Mouse (Mus musculus): ENCODE data around the gene Epo. TPM values are rescaled to one million over a fixed set of nuclear protein-coding genes. Genes with fewer than 3 reads are reported as not detected.

Epo gene
- polyA plus RNA-seq, 1 experiment from 2014 or later, result not detected

DNA sequence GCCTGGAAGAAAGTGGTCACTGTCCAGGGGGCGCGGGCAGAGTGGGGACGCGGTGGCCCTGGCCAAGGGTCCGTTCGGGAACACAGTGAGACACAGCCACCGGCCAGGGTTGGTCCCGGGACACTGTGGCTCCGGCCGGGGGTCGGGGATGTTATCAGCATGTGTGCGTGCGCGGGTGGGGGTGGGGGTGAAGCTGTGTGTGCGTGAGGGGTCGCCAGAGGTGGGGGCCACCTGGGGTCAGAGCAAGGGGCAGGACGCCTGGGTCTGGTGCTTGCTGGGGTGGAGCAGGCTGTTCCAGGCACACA lies 47.2 kb downstream of the Epo start:
- no peak for TF ChIP-seq CTCF (IDR thresholded peaks at IDR 0.05)
- in situ Hi-C loops (cut with MboI; ENCODE audit: low pct_unique_long_range_greater_than_20kb), result no loop called here
- peaks cover 4% of the 10 kb centered on the region for H3K27me3 ChIP-seq
- POLR2A ChIA-PET, result interaction anchor here (0.7 kb wide), 1 partner anchor 136 kb away, joined by 3 read pairs; no protein-coding TSS in a partner anchor
- DNase-seq (ENCODE audit: low read depth, low spot score) (no peak), ATAC-seq (no peak)
- CTCF ChIA-PET, result interaction anchor here (1.0 kb wide), 1 partner anchor 15 kb away, joined by 3 read pairs; no protein-coding TSS in a partner anchor

DNA sequence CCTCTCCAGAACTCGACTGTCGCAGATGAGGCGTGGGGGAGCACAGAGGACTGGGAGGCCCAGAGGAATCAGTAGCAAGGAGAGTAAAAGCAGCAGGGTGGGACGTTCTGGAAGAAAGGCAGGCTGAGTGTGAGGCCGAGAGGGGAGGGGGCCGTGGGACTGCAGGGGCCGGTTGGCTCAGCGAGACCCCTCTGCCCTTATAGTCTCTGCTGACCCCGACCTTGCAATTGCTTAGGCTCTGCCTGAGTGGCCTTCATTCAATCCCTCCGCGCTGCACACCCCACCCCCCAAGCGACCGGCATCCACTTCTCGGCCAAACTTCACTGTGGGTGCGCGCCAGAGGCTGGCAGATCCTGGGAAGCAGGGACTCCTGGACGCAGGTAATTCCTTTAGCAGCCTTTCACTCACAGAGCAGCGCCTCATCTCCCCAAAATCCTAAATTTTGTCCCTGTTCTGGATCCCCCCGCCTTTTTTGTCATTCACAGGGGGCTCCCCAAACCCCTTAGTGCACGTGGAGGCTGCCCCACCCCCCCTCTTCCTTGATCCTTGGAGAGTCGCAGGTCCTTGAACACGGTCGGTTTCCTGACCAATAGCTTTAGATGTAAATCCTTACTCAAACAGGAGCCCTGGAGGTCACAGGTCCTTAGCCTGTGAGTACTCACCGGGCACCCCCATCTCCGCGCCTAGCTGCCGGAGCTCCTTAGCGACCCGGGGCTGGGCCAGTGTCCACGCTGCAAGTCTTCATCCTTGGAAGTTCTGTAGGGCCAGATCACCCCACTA lies 47.8 kb downstream of the Epo start:
- POLR2A ChIA-PET, result interaction anchor here (0.7 to 1.1 kb wide), 2 partner anchors 16 to 137 kb away, joined by 3 read pairs; no protein-coding TSS in a partner anchor
- H3K27me3 ChIP-seq, result peaks cover 4% of the 10 kb centered on the region
- CTCF ChIA-PET, result interaction anchor here (0.9 to 1.0 kb wide), 2 partner anchors 14 to 151 kb away, joined by 3 read pairs; partner anchors contain the start of gene Slc12a9
- in situ Hi-C loops (cut with MboI; ENCODE audit: low pct_unique_long_range_greater_than_20kb), result no loop called here
- ATAC-seq (no peak), DNase-seq (ENCODE audit: low read depth, low spot score) (no peak)
- no peak for TF ChIP-seq CTCF (IDR thresholded peaks at IDR 0.05)

DNA sequence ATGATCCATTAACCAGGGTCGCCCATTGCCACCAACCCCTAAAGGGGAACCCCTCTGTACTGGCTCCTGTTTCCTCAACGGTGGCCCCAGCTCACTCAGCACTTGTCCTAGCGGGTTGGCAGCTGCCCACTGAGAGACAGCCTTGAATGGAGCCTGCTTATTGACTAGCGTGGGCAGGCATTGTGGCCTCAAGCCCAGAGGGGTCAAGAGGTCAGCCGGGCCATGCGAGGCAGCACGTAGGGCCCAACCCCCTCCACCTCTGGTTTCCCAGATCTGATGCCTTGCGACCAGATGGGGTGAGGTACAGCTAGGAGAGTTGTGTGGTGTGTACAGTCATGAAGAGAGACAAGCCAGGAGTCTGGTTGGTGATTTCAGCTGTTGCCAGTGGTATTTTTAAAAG lies 51.1 kb downstream of the Epo start:
- peaks cover 4% of the 10 kb centered on the region for H3K27me3 ChIP-seq
- no peak for TF ChIP-seq CTCF (IDR thresholded peaks at IDR 0.05)
- ChIA-PET POLR2A (no interaction called here), CTCF (interaction anchor here (0.7 to 2.9 kb wide), 3 partner anchors 10 to 1636 kb away, joined by 3 to 21 read pairs (median 3); partner anchors contain the start of gene Pop7)
- ATAC-seq, result no peak
- in situ Hi-C loops (cut with MboI; ENCODE audit: low pct_unique_long_range_greater_than_20kb), result no loop called here
- DNase-seq (ENCODE audit: low read depth, low spot score), result no peak

- no peak for ATAC-seq
- ChIA-PET POLR2A (interaction anchor here (0.8 kb wide), 1 partner anchor 188 kb away, joined by 7 read pairs; no protein-coding TSS in a partner anchor), CTCF (interaction anchor here (0.9 kb wide), 1 partner anchor 34 kb away, joined by 3 read pairs; no protein-coding TSS in a partner anchor)
- no peaks in the 10 kb centered on the region for H3K27me3 ChIP-seq
- in situ Hi-C loops (cut with MboI; ENCODE audit: low pct_unique_long_range_greater_than_20kb), result no loop called here
- DNase-seq (ENCODE audit: low read depth, low spot score), result peak; percentile 56
- no peak for TF ChIP-seq CTCF (IDR thresholded peaks at IDR 0.05)
Measured at GRCm38 (mm10) chr5:137481138-137481537, 51.9 kb downstream of the Epo start.

DNA sequence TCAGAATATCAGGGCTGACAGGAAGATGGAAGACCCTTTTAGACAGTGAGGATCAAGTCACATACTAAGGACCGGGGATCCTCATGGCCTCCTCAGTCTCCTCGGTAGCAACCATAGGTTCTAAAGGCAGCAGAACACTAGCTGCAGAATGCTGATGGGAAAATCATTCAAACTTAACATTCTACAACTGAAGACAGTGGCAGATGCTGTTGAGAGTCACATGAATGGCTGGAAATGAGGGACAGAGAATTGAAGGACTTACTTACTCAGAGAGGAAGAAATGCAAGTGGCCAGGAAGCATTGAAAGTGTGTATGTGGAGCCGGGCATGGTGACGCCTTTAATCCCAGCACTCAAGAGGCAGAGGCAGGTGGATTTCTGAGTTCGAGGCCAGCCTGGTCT lies 56.1 kb downstream of the Epo start, which contains the start of gene Zan:
Gene Zan (minus strand): TSS at position 101 of the 400 bp plus-strand sequence.
- peaks cover 4% of the 10 kb centered on the region for H3K27me3 ChIP-seq
- ChIA-PET CTCF (no interaction called here), POLR2A (no interaction called here)
- in situ Hi-C loops (cut with MboI; ENCODE audit: low pct_unique_long_range_greater_than_20kb), result no loop called here
- ATAC-seq (no peak), DNase-seq (ENCODE audit: low read depth, low spot score) (no peak)
- no peak for TF ChIP-seq CTCF (IDR thresholded peaks at IDR 0.05)

- ChIA-PET POLR2A (interaction anchor here (0.8 kb wide), 1 partner anchor 53 kb away, joined by 3 read pairs; no protein-coding TSS in a partner anchor), CTCF (interaction anchor here (1.2 kb wide), 1 partner anchor 28 kb away, joined by 4 read pairs; the partner anchor contains the start of gene Pop7)
- TF ChIP-seq CTCF (IDR thresholded peaks at IDR 0.05), result no peak
- H3K27me3 ChIP-seq, result peaks cover 4% of the 10 kb centered on the region
- no peak for ATAC-seq
- in situ Hi-C loops (cut with MboI; ENCODE audit: low pct_unique_long_range_greater_than_20kb), result no loop called here
- no peak for DNase-seq (ENCODE audit: low read depth, low spot score)
Measured at GRCm38 (mm10) chr5:137474351-137474750, 58.7 kb downstream of the Epo start.

DNA sequence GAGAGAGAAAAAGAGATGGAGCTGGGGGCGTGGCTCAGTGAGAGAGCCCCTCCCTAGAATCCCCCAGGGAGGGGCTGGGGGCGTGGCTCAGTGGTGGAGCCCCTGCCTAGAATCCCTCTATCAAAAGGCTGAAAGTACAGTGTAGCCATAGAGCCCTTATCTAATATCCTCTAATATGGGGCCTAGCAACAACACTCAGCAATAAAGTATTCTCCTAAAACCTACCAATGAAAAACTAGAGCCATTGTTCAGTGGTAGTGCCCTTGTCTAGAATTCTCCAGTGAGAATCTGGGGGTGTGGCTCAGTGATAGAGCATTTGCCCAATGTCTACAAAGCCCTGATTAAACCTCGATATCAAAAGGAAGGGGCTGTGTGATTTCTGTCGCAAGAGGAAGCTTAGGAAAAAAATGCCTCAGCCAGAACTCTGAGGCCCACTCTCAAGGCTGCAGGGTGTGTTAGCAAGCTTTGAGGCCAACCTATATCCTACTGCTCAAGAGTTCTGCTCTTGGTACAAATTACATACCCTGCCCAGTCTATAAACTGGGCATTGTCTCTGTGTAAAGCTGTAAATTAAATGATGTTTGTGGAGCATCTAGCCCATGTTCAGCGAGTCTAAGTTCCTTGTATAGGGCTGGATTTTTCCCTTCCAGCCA lies 60.7 kb downstream of the Epo start:
- peaks cover 4% of the 10 kb centered on the region for H3K27me3 ChIP-seq
- in situ Hi-C loops (cut with MboI; ENCODE audit: low pct_unique_long_range_greater_than_20kb), result no loop called here
- DNase-seq (ENCODE audit: low read depth, low spot score) (no peak), ATAC-seq (no peak)
- TF ChIP-seq CTCF (IDR thresholded peaks at IDR 0.05), result no peak
- POLR2A ChIA-PET, result interaction anchor here (0.6 kb wide), 1 partner anchor 31 kb away, joined by 5 read pairs; no protein-coding TSS in a partner anchor
- CTCF ChIA-PET, result interaction anchor here (0.7 kb wide), 1 partner anchor 128 kb away, joined by 3 read pairs; no protein-coding TSS in a partner anchor

- in situ Hi-C loops (cut with MboI; ENCODE audit: low pct_unique_long_range_greater_than_20kb), result no loop called here
- TF ChIP-seq CTCF (IDR thresholded peaks at IDR 0.05), result no peak
- DNase-seq (ENCODE audit: low read depth, low spot score), result no peak
- no peaks in the 10 kb centered on the region for H3K27me3 ChIP-seq
- ChIA-PET CTCF (interaction anchor here (1.0 to 1.8 kb wide), 3 partner anchors 11 to 50 kb away, joined by 3 to 9 read pairs (median 5); partner anchors contain the start of gene Pop7), POLR2A (no interaction called here)
- no peak for ATAC-seq
Measured at GRCm38 (mm10) chr5:137466946-137467345, 66.1 kb downstream of the Epo start.

DNA sequence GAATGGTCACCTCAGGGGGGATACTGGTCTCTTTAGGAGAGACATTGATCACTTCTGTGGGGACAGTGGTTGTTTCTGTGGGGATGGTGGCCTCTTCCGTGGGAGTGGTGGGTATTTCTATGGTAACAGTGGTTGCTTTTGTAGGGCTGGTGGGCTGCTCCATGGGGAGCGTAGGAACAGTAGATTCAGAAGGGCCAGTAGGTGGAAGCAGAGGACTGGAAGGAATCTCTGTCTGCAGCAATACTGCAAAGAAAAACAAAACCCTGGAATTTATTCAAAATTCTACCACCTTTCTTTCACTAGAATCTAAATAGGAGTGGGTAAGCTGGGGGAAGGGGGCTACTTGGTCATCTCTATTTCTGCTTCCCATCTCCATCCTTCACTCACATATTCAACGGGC lies 68.0 kb downstream of the Epo start:
- in situ Hi-C loops (cut with MboI; ENCODE audit: low pct_unique_long_range_greater_than_20kb), result no loop called here
- no peak for ATAC-seq
- peak; percentile 63 for TF ChIP-seq CTCF (IDR thresholded peaks at IDR 0.05)
- H3K27me3 ChIP-seq, result no peaks in the 10 kb centered on the region
- ChIA-PET POLR2A (no interaction called here), CTCF (no interaction called here)
- no peak for DNase-seq (ENCODE audit: low read depth, low spot score)

DNA sequence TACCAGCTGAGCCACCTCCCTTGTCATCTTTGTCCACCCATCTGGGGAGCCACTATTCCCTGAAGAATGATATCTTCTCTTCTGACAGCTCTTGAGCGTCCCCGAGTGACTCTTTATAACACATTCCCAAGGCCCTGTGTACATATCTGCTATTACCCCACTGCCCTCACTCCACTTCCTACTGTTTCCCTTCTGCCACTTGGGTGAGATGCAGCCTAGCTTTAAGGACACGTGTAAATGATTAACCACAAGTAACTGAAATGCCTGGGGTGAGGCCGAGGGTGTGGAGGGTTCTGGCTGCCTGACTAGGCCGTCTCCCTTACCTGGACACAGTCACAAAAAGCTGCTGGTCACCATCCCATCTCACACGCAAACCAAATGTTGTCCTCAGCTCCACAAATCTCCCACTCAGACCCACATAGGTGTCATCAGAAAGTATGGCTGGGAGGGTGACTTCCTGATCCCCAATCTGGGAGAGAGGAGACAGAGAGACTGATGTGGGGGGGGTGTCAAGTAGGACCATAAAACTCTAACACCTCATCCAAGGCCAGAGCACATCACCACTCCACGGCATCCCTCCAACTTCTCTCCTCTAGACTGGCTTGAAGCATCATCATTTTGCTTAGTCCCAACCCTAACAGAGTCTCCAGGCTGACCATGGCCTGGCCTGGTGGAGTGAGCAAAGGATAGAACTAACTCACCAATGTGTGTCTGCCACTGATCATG lies 77.0 kb downstream of the Epo start:
- ATAC-seq, result no peak
- H3K27me3 ChIP-seq, result no peaks in the 10 kb centered on the region
- ChIA-PET POLR2A (interaction anchor here (0.8 kb wide), 1 partner anchor 40 kb away, joined by 3 read pairs; no protein-coding TSS in a partner anchor), CTCF (interaction anchor here (0.8 to 2.4 kb wide), 7 partner anchors 11 to 62 kb away, joined by 3 to 9 read pairs (median 3); partner anchors contain the start of gene Pop7)
- TF ChIP-seq CTCF (IDR thresholded peaks at IDR 0.05), result peak; percentile 68
- peak; percentile 24 for DNase-seq (ENCODE audit: low read depth, low spot score)
- in situ Hi-C loops (cut with MboI; ENCODE audit: low pct_unique_long_range_greater_than_20kb), result loop anchor here (5.0 kb wide), 1 partner anchor 124 kb away; the partner anchor contains the start of gene Slc12a9
